Mouse (Mus musculus): Measurements from ENCODE around the gene Mterf1b. TPM values are rescaled to one million over a fixed set of nuclear protein-coding genes. Genes with fewer than 3 reads are reported as not detected.
"Not testable (repeated sequence)": the region's sequence is repeated elsewhere in the genome, so short reads cannot be mapped to it uniquely, and the experiment has no call there.

Mterf1b gene
- polyA plus RNA-seq (2014; fragmentation: Nextera tagmentation; extraction: Ambion mirVana) = 2.7 and 3.1 TPM in 2 replicates

DNA sequence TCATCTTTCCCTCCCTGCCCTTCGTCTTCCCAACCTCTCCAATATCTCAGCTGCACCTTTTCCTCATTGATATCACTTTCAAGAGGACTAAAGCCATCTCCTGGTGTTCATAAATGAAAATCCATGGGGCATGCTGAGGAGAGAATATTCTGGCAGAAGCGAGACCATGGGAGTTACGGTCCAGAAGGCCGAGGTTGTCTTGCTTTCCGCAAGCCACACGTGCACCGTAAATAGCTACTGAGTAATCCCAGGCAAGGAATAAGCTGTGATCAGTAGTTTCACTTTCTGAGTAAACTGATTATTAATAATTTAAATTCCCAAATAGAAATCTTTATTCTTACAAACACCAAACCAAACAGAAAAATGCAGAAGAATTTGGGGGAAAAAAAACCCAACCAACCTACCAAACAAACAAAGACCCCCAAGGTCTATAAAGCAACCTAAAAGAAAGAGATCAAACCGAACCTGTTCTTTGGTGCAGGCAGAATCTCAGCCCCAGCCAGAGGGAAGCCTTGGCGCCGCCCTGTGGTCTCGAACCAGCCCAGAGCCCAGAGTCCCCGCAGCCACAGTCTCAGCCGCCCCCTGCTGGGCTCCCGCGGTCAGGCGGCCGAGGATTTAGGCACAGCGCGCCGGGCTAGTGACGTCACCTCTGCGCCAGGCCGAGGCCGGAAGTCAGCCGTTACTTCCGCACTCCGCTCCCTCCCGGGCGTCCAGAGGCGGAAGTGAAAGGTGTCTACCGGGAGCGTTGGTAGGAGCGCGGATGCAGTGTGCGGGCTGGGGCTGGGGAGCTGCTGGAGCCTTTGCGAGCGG lies at the start of gene Mterf1b:
TSS of gene Mterf1b (plus strand) at position 697 of the 810 bp plus-strand sequence.
- WGBS = 64% methylated on average over 11 of the region's 37 CpGs
- H3K27me3 ChIP-seq (replicated peaks; ENCODE audit: control insufficient read depth, insufficient read depth, low read length); H3K27ac ChIP-seq (ENCODE audit: low read depth); H3K36me3 ChIP-seq (ENCODE audit: control insufficient read depth, insufficient read depth, low read length); DNase-seq (ENCODE audit: low spot score); H3K4me1 ChIP-seq (replicated peaks; ENCODE audit: control insufficient read depth, insufficient read depth, low read length); H3K9me3 ChIP-seq (ENCODE audit: control insufficient read depth, low read length): not testable (repeated sequence)
- Histone ChIP-seq H3K4me3 (ENCODE audit: low read depth, low read length) (peak within 1 kb of the TSS; percentile 39), H3K4me2 (ENCODE audit: low read length) (peak within 1 kb of the TSS; percentile 78), H3K9ac (ENCODE audit: low read length) (peak within 1 kb of the TSS; percentile 14)
- ATAC-seq (replicated peaks; ENCODE audit: low FRiP score, low TSS enrichment, low read depth) = peak; percentile 99

DNA sequence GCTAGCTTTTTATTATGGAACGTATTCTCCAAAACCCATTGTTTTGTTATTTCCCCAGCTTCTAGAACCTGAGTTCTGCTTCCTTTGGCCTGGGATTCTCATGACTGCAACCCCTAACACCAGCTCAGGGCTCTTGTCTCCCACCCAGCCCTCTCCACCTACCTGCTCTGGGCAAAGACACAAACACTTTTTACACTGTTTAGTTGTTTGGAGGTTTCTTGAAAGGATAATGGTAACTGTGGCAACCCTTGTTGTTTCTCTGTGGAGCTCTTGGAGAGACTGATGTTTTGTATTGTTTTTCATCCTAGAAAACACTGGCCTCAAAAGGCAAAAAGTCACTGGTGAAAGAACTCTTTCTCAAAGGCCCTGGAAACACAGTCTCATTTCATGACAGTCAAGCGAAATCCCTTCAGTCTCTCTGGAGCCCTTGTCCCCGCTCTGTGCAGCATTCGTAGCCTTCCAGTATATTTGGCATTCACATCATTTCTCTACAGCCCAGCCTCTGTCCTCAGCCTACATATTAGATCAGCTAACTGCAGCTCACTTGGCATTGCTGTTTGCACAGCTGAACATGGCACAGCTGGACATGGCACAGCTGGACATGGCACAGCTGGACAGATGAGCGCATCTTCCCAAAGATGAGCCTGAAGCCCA lies 32.6 kb upstream of the Mterf1b start:
- not testable (repeated sequence) for H3K27me3 ChIP-seq (replicated peaks; ENCODE audit: control insufficient read depth, insufficient read depth, low read length); H3K4me1 ChIP-seq (replicated peaks; ENCODE audit: control insufficient read depth, insufficient read depth, low read length); H3K9ac ChIP-seq (ENCODE audit: low read length); ATAC-seq (replicated peaks; ENCODE audit: low FRiP score, low TSS enrichment, low read depth); H3K27ac ChIP-seq (ENCODE audit: low read depth); H3K4me2 ChIP-seq (ENCODE audit: low read length); H3K36me3 ChIP-seq (ENCODE audit: control insufficient read depth, insufficient read depth, low read length); H3K9me3 ChIP-seq (ENCODE audit: control insufficient read depth, low read length); H3K4me3 ChIP-seq (ENCODE audit: low read depth, low read length); DNase-seq (ENCODE audit: low spot score)
- 76% methylated on average over 4 of the region's 5 CpGs for WGBS

DNA sequence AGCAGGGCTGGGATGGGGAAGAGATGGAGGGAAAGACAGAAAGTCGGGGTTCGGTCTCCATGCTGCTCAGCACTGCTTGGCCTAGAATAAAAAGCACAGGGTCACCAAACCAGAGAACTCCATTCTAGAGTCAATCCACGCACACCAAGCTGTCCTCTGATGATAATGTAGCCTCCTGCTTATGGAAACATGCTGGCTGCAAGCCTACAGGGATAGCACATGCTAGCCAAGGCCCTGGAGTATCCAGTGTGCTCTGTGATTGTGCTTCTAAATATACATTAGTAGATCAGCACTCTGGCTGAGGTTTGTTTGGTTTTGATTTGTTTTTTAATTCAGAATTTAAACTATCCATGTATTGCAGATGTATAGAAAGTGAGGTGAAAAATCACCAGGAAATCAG lies 30.6 kb upstream of the Mterf1b start:
- DNase-seq (ENCODE audit: low spot score) (no peak), ATAC-seq (replicated peaks; ENCODE audit: low FRiP score, low TSS enrichment, low read depth) (no peak)
- no peak overlapping the region for H3K27ac ChIP-seq (ENCODE audit: low read depth)
- H3K36me3 ChIP-seq (ENCODE audit: control insufficient read depth, insufficient read depth, low read length) = no peaks in the 10 kb centered on the region
- H3K27me3 ChIP-seq (replicated peaks; ENCODE audit: control insufficient read depth, insufficient read depth, low read length) = no peaks in the 10 kb centered on the region
- H3K4me2 ChIP-seq (ENCODE audit: low read length) = no peak overlapping the region
- H3K4me1 ChIP-seq (replicated peaks; ENCODE audit: control insufficient read depth, insufficient read depth, low read length) = no peaks in the 10 kb centered on the region
- no peak overlapping the region for H3K9ac ChIP-seq (ENCODE audit: low read length)
- no peaks in the 10 kb centered on the region for H3K9me3 ChIP-seq (ENCODE audit: control insufficient read depth, low read length)
- 88% methylated on average over 3 of the region's 3 CpGs for WGBS
- no peak overlapping the region for H3K4me3 ChIP-seq (ENCODE audit: low read depth, low read length)

DNA sequence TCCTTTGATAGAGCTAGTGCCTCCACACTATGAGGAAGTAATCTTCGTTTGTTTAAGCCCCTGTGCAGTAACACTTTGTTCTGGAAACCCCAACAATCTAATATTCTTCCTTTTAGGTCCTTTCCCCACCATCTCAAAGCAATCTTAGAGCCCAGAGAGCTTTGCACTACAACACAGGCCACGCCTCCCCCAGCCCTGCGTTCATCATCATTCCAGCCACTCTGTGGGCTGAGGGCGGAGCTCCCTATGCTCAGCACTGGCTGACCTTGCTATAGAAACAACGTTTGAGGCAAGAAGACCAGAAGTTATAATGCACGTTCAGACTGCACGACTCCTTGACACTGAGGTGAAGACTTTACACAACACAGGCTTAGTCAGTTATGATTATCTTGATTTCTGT lies 29.7 kb upstream of the Mterf1b start:
- Histone ChIP-seq H3K27me3 (replicated peaks; ENCODE audit: control insufficient read depth, insufficient read depth, low read length) (no peaks in the 10 kb centered on the region), H3K4me2 (ENCODE audit: low read length) (no peak overlapping the region), H3K9me3 (ENCODE audit: control insufficient read depth, low read length) (no peaks in the 10 kb centered on the region), H3K9ac (ENCODE audit: low read length) (no peak overlapping the region), H3K27ac (ENCODE audit: low read depth) (no peak overlapping the region), H3K4me3 (ENCODE audit: low read depth, low read length) (no peak overlapping the region), H3K36me3 (ENCODE audit: control insufficient read depth, insufficient read depth, low read length) (no peaks in the 10 kb centered on the region), H3K4me1 (replicated peaks; ENCODE audit: control insufficient read depth, insufficient read depth, low read length) (no peaks in the 10 kb centered on the region)
- ATAC-seq (replicated peaks; ENCODE audit: low FRiP score, low TSS enrichment, low read depth) = no peak
- DNase-seq (ENCODE audit: low spot score) = no peak
- 51% methylated on average over 7 of the region's 7 CpGs for WGBS

- not testable (repeated sequence) for H3K9ac ChIP-seq (ENCODE audit: low read length); H3K27ac ChIP-seq (ENCODE audit: low read depth); H3K4me2 ChIP-seq (ENCODE audit: low read length); H3K4me1 ChIP-seq (replicated peaks; ENCODE audit: control insufficient read depth, insufficient read depth, low read length); H3K4me3 ChIP-seq (ENCODE audit: low read depth, low read length); H3K36me3 ChIP-seq (ENCODE audit: control insufficient read depth, insufficient read depth, low read length); ATAC-seq (replicated peaks; ENCODE audit: low FRiP score, low TSS enrichment, low read depth); DNase-seq (ENCODE audit: low spot score); H3K27me3 ChIP-seq (replicated peaks; ENCODE audit: control insufficient read depth, insufficient read depth, low read length); H3K9me3 ChIP-seq (ENCODE audit: control insufficient read depth, low read length)
- 55% methylated on average over 6 of the region's 6 CpGs for WGBS
Observed at GRCm38 (mm10) chr5:4167813-4168529, 24.2 kb upstream of the Mterf1b start.

DNA sequence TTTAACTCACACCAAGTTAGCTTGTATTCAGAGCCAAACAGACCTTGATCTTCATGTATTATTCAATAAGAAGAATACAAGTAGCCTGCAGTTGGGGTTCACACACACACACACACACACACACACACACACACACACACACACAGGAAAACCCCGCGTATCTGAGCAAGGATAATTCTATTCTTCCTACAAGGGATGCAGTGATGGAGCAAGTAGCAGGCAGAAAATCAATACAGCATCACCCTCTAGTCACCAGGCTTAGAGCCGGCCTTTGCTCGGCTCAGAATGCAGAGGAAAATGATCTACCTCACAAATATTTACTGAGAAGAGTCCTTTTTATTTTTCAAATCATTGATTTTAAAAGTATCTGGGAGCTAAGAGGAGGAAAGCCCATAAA lies 23.6 kb upstream of the Mterf1b start:
- H3K4me2 ChIP-seq (ENCODE audit: low read length); H3K27ac ChIP-seq (ENCODE audit: low read depth); H3K9ac ChIP-seq (ENCODE audit: low read length); H3K36me3 ChIP-seq (ENCODE audit: control insufficient read depth, insufficient read depth, low read length); ATAC-seq (replicated peaks; ENCODE audit: low FRiP score, low TSS enrichment, low read depth); H3K9me3 ChIP-seq (ENCODE audit: control insufficient read depth, low read length); H3K4me3 ChIP-seq (ENCODE audit: low read depth, low read length); H3K27me3 ChIP-seq (replicated peaks; ENCODE audit: control insufficient read depth, insufficient read depth, low read length); H3K4me1 ChIP-seq (replicated peaks; ENCODE audit: control insufficient read depth, insufficient read depth, low read length); DNase-seq (ENCODE audit: low spot score): not testable (repeated sequence)
- 78% methylated on average over 4 of the region's 4 CpGs for WGBS

- DNase-seq (ENCODE audit: low spot score); H3K4me2 ChIP-seq (ENCODE audit: low read length); H3K27me3 ChIP-seq (replicated peaks; ENCODE audit: control insufficient read depth, insufficient read depth, low read length); ATAC-seq (replicated peaks; ENCODE audit: low FRiP score, low TSS enrichment, low read depth); H3K4me1 ChIP-seq (replicated peaks; ENCODE audit: control insufficient read depth, insufficient read depth, low read length); H3K4me3 ChIP-seq (ENCODE audit: low read depth, low read length); H3K36me3 ChIP-seq (ENCODE audit: control insufficient read depth, insufficient read depth, low read length); H3K9me3 ChIP-seq (ENCODE audit: control insufficient read depth, low read length); H3K9ac ChIP-seq (ENCODE audit: low read length); H3K27ac ChIP-seq (ENCODE audit: low read depth): not testable (repeated sequence)
- 85% methylated on average over 3 of the region's 3 CpGs for WGBS
Observed at GRCm38 (mm10) chr5:4176421-4176820, 15.7 kb upstream of the Mterf1b start.

- H3K36me3 ChIP-seq (ENCODE audit: control insufficient read depth, insufficient read depth, low read length) = no peaks in the 10 kb centered on the region
- H3K27me3 ChIP-seq (replicated peaks; ENCODE audit: control insufficient read depth, insufficient read depth, low read length) = no peaks in the 10 kb centered on the region
- H3K4me1 ChIP-seq (replicated peaks; ENCODE audit: control insufficient read depth, insufficient read depth, low read length) = no peaks in the 10 kb centered on the region
- 82% methylated on average over 6 of the region's 6 CpGs for WGBS
- H3K4me3 ChIP-seq (ENCODE audit: low read depth, low read length) = no peak overlapping the region
- H3K4me2 ChIP-seq (ENCODE audit: low read length) = no peak overlapping the region
- H3K9ac ChIP-seq (ENCODE audit: low read length) = no peak overlapping the region
- no peak for ATAC-seq (replicated peaks; ENCODE audit: low FRiP score, low TSS enrichment, low read depth)
- no peak overlapping the region for H3K27ac ChIP-seq (ENCODE audit: low read depth)
- H3K9me3 ChIP-seq (ENCODE audit: control insufficient read depth, low read length) = no peaks in the 10 kb centered on the region
- no peak for DNase-seq (ENCODE audit: low spot score)
Observed at GRCm38 (mm10) chr5:4179364-4179763, 12.8 kb upstream of the Mterf1b start.

All from intestine, embryonic 14.5 days (tissue).